Mouse (Mus musculus) adrenal gland, postnatal 10 days (tissue): ENCODE data around the gene Ube2d2b. TPM values are rescaled to one million over a fixed set of nuclear protein-coding genes. Genes with fewer than 3 reads are reported as not detected.

ENCODE experiments used
- DNase-seq: peaks from one replicate; pipeline ENCODE4 v3.0.0; 2021; ENCODE audit warnings: mixed read lengths
- total RNA-seq, 2 experiments: library from RNA; stranded (reverse); gene quantifications; 2 replicates each; pipeline ENCODE4 v1.2.3; 2021

Ube2d2b gene
- total RNA-seq, 2 experiments from 2014 or later: not detected

DNA sequence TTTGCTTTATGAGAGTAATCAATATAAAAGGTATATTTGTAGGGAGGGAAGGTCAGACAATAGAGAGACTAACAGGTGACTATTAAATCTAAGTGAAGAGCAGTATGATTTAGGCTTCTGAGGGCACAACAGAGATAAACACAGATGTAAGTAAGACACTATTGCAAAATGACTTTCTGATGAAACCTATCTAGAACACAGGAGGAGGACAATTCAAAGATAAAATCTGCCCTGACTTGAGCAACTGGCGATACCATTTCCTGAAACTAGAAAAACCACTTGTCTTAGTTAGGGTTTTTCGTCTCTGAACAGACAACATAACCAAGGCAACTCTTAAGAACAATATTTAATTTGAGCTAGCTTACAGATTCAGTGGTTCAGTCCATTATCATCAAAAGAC lies 25.6 kb downstream of the Ube2d2b start:
- no peak for DNase-seq

DNA sequence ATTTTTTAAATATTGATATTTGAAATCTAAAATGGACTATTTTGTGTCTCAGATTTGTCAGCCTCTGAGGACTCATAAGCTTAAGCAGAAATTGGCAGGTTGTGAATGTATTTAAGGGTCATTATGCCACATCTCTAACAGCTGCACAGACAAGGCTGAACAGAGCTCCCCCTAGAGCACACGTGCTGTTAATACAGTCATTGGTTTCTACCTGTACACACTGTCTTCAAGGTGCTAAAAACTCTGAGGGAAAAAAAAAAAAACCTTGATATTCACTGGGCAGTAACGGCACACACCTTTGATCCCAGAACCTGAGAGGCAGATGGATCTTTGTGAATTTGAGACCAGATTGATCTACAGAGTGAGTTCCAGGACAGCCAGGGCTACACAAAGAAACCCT lies 29.1 kb downstream of the Ube2d2b start:
- no peak for DNase-seq

DNA sequence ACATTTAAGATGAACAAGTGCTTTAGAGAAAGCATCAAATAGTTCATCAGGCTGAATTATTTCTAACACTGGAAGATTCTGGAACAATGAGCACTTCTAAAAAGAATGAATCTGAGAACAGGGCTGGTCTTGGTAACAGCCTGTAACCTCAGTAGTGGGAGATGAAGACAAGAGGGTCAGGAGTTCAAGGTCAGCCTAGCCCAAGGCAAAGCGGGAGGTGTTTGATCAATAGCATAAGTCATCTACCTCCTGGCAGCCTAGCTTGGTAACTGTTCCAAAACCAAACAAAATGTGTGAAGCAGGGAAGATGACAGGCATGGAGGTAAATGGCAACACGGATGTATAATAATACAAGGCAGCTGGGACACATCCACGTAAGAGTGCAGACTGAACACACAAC lies 34.1 kb downstream of the Ube2d2b start:
- DNase-seq: no peak

DNA sequence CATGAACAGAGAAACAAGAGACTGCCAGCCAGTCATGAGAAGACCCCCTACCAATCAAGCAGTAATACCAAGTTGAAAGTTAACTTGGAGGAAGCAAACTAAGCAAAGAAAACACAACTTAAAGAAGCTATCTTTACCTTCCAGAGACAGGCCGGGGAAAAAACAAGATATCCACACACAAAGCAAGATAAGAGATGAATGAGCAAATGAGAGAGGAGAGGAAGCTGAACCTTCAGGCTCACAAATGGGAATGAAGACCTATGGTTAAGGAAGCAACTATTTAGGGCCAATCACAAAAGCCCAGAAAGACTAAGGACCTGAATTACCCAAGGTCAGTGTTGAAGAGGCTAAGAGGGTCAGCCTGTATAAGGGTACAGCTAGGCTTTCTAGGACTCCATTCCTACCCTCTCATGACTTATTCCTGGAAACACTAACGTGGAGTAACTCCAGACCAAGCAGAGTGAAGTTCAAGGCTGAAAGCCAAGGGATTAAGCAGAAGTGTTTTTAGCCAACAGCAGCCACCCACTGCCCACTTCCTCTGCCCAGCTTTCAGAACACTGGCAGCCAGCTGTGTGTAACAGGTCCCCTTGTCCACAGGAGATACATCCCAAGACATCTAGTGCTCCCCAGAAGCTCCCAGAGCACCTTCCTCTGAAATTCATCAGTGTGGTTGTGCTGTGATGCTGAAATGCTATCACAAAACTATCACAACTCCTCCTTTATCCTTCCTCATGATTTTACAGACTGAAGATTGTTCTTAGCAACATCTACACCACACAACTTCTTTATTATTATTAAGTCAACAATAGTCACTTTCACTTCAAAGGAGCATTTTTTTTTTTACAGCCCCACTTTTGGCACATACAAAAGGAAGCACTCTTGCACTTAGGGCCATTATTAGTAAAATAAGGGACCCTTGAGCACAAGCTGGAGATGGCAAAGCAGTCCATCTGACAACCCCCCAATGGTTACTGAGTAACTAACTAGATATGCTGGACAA lies 36.5 kb downstream of the Ube2d2b start:
- DNase-seq: peak; percentile 16

DNA sequence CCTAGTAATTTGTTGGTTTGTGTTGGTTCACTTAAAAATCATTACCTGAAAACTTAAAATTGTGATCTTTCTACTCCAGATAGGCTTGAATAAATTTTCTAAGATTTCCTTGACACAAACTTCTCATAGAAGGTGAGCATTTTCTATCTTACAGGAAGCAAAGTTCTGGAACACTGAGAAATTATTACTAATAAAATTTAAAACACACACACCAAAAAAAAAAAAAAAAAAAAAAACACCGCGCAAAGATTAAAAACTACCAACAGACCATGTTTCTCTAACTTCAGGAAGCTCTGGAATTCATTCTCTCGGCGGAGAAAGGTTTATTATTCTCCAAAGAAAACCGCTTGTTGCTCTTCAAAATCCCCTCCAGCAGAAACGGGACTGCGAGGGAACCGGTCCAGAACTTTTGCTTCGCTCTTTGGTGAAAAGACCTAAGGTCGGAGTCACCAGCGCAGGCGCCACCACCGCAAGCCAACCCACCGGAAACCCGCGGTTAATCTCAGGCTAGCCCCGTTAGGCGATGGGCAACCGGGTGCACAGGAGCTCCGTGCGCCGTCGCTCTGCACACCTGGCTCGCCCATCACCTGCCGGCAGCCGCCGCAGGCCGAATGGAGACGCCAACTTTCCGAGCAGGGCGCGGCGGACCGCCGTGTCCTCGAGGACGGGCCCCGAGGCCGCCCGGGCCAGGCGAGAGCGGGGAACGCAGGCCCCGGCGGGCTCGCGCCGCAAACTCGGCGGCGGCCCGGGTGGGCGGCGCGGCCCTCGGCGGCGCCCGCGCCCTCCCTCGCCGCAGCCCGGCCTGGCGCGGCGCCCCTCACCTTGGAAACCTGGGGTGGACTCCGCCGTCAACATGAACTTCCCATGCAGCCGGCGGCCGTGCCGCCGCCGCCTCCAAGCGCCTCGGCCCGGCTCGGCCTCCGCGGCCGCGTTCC lies 38.3 kb downstream of the Ube2d2b start:
- DNase-seq: peak; percentile 75

DNA sequence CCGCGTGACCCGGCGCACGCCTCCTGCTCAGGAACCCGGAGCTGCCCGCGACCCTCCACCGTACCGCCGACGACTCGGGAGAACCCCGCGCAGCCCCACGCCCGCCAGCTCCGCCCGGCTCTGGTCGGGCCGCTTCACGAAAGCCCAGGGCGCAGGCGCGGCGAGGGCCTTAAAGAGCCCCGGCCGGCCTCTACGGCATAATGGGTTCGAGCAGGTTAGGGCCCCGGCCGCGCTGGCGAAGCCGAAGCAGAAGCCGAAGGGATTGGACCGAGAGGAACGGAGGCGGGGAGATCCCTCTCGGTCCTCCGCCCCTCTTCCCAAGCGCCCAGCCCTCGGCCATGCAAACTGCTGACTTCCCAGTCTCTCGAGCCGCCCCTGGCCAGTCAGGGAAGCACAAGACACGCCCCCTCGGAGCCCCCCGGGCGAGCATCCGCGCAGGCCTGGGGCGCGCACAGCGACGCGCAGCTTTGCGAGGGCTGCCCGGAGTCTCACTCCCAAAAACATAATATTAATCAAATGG lies 39.1 kb downstream of the Ube2d2b start:
- DNase-seq: peak; percentile 95

DNA sequence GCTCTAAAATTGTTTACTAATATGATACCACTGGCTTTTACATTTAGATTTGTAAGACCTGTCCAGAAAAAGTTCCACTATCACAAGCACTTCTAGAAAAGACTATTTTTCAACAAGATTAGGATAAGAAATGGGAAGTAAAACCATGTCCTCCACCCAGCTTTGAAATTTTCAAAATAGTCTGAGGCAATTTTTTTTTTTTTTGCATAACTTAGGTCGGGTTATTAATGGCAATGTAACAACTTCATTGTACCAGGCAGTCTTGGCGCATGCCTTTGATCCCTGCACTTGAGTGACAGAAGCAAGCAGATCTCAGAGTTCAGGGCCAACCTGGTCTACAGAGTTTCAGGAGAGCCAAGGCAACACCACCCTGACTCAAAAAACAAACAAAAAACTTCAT lies 39.8 kb downstream of the Ube2d2b start:
- peak; percentile 15 for DNase-seq

DNA sequence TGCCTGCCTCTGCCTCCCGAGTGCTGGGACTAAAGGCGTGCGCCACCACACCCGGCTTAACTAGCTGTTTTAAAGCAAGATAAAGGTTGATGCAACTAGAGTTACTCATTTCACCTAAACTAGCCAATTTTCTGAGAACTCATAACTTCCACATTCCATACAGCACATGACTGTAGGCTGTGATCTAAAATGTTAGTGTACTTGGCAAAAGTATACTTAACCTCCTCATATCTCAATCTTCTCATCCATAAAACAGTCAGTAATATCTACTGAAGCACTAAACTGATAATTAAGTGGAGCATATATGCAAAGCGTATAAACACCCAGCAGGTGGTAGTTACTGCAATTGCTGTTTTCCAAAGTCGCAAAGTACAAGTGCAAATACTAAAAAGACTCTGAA lies 43.4 kb downstream of the Ube2d2b start:
- no peak for DNase-seq

DNA sequence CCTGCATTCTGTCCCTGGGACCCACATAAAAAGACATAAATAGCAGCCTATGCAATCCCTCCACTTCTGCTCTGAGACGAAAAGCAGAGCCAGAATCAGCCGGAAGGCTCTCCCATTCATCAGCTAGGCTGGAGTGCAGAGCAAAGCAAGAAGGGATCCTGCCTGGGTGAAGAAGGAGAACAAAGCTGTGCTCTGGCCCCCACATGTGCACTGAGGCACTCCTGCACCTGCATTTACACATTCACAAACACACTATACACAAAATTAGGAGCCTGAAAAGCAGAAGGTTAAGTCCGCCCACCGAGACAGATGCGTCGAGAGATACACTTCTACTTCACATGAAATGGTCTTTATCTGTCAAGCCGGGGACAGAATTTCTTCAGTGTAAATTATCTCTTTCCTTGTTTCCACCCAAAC lies 44.0 kb downstream of the Ube2d2b start:
- no peak for DNase-seq

DNA sequence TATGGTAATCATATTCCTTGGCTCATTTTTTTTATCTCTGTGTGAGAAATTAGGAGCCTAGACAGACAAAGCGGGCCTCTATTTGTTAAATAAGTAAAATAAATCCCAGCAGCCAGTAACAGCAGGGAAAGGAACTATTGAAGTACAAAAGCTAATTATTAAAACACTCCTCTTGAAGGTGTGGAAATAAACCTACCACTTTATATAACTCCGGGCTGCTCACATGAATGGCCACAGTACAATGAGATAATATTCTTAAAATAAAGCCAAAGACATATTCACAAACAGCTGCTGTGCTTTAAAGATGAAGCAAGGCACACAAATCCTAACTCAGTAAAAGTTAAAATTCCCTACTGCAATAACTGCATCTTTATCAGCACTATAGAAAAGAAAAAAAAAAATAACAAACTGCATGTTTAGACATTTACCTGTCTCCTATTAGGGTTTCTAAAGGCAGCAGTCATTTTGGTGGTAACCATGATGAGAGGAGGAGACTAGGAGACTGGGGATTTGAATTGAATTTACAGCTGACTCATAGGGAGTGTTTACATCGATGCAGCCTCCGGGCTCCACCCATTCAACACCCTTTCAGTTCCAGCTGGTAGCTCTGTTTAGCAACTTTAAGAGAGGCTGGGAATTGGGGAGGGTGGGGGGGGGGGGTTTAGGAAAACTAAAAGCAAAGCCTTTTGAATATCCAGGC lies 44.8 kb downstream of the Ube2d2b start, which contains the start of gene Evi5:
Gene Evi5 (minus strand): TSS at position 547 of the 700 bp plus-strand sequence.
- no peak for DNase-seq

DNA sequence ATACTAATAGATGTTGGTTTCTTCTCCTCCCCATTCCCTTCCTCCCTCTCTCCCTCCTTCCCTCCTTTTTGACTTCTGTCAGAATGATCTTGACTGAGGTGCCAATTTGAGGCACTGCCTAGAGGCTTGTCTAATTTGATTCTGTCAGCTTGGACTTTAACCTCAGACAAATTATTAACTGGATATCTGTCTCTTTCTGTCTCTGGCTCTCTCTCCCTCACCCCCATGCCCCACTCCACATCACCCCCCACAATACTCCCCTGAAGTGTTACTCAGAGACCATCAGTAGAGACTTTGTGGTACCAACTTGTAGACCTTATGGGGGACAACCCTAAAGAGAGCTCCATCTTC lies 45.3 kb downstream of the Ube2d2b start:
- no peak for DNase-seq

DNA sequence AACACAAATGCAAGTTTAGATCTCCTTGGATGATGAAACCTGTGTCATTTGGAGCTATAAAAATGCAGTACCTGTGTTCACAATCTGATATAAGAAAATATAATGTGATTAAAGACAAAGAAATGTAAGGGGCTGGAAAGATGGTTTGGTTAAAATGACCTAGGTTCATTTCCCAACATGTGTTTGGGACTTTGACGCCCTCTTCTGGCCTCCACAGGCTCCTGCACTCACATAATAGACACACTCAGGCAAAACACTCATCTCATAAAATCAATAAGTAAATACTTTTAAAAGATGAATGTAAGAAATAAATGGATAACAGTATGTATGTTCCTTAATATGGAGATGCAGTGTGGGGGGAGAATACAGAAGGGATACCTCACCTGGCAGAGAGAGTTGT lies 47.2 kb downstream of the Ube2d2b start:
- no peak for DNase-seq

DNA sequence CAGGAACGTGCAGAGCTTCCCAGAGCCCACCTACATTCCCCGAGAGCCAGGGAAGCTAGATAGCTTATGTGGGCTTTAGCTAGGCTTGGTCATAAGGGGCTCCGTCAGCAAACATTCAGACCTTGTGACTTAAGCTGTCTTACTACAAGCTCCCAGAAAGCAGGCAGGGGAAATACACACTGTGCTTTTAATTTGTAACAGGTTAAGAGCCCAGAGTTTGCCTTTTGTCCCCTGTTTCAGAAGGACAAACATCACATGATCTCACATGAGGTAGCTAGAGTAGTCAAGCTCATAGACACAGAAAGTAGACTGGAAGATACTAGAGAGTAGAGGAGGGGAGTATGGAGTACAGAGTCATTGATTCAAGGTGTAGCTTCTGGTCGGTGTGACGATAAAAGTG lies 50.8 kb downstream of the Ube2d2b start:
- DNase-seq: no peak

Other genes starting within 250 kb of the Ube2d2b start
- 10 to 100 TPM; 13.8 to 18.3 TPM for gene Rpap2, start 232.7 kb upstream of the Ube2d2b start, total RNA-seq
- 10 to 100 TPM; 10.8 to 15.4 TPM for gene Glmn, start 232.2 kb upstream of the Ube2d2b start, total RNA-seq
- under 1 TPM; 0.42 to 0.45 TPM for gene Gfi1, start 104.1 kb upstream of the Ube2d2b start, total RNA-seq
- 10 to 100 TPM; 54.0 to 58.4 TPM for gene Evi5, start 45.0 kb downstream of the Ube2d2b start, total RNA-seq
- 10 to 100 TPM; 69.0 to 79.1 TPM for gene Rpl5, start 70.4 kb downstream of the Ube2d2b start, total RNA-seq
- gene Fam69a, start 157.0 kb downstream of the Ube2d2b start, total RNA-seq: 10 to 100 TPM; 18.0 to 18.5 TPM
- 10 to 100 TPM; 22.2 to 32.3 TPM for gene Mtf2, start 235.6 kb downstream of the Ube2d2b start, total RNA-seq